Mouse (Mus musculus) bone marrow, adult 2 months (tissue): Measurements from ENCODE around the gene Arhgap18.

Experiments
- CTCF ChIP-seq: fragments of 200-500 bp; IDR thresholded peaks from 2 replicates; pipeline ENCODE4 v1.5.1; 2011; ENCODE audit warnings: low read length, control low read depth; ENCODE audit not compliant: control insufficient read depth, insufficient read depth
- POLR2A ChIP-seq: fragments of 200-500 bp; IDR thresholded peaks from 2 replicates; pipeline ENCODE4 v1.6.1; 2011; ENCODE audit warnings: low read depth, mild to moderate bottlenecking, control low read depth, low read length, borderline replicate concordance; ENCODE audit not compliant: control insufficient read depth

DNA sequence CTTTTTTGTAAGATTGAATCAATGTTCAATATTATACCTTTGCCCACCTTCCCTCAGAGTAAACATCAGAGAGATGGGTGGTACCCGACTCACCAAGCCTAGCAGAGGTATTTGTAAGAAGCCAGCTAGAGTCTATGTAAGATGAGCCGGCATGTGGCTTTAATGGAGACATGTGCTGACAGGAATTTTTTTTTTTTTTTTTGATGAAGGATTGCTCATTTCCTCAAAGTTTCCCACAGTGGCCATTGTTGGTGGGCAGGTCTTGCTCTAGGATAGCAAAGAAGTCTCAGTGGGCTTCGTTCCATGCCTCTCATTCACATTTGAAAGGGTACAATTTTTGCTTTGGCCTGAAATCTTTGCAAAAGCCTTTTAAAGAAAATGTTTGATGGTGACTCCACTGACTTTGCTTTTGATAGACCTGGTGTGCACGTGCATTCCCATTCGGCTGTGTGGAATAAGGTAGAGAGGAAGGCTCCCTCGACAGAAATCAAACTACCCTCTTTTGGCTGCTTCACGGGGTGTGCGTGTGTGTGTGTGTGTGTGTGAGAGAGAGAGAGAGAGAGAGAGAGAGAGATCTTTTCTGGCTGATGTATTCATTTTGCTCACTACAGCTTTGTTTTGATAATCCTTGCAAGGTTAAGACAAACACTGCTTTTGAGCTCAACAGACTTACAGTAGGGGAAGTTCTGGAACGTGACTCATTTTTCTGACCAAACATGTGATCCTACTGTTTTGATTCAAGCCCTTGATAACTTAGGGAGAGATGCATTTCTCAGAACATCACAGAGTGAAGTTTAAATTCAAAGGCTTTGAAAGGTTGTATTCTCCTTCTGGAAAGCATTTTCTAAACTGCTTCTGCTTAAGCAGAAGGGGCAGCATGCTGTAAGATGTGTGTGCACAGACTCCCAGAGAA, 9.0 kb downstream of the Arhgap18 start:
- TF ChIP-seq CTCF: no peak
- TF ChIP-seq POLR2A: no peak
